Mouse (Mus musculus) heart, embryonic 10.5 days (tissue): ENCODE measurements around the gene Zfp503. TPM values are rescaled to one million over a fixed set of nuclear protein-coding genes. Genes with fewer than 3 reads are reported as not detected.

Source experiments
- DNase-seq: peaks from one replicate; pipeline ENCODE4 v3.0.0-alpha.2; 2017; ENCODE audit warnings: low spot score
- H3K27ac ChIP-seq: fragments of 300-500 bp; sonication (generic); 2 replicates; pipeline ENCODE4 v1.5.1; 2016; ENCODE audit warnings: mild to moderate bottlenecking
- H3K27me3 ChIP-seq: fragments of 300-500 bp; sonication (generic); 2 replicates; pipeline ENCODE4 v1.6.1; 2016; ENCODE audit warnings: mild to moderate bottlenecking; ENCODE audit not compliant: poor library complexity, insufficient read depth, severe bottlenecking
- H3K36me3 ChIP-seq: fragments of 300-500 bp; sonication (generic); 2 replicates; pipeline ENCODE4 v1.6.1; 2016; ENCODE audit warnings: mild to moderate bottlenecking, moderate library complexity
- H3K4me1 ChIP-seq: fragments of 300-500 bp; sonication (generic); 2 replicates; pipeline ENCODE4 v1.6.1; 2016; ENCODE audit warnings: mild to moderate bottlenecking
- H3K4me3 ChIP-seq: fragments of 300-500 bp; sonication (generic); 2 replicates; pipeline ENCODE4 v1.5.1; 2016; ENCODE audit warnings: mild to moderate bottlenecking, moderate library complexity
- H3K9me3 ChIP-seq: fragments of 300-500 bp; sonication (generic); 2 replicates; pipeline ENCODE4 v1.6.1; 2016; ENCODE audit warnings: mild to moderate bottlenecking, moderate library complexity
- WGBS: fragments of 180-500 bp; shearing (Covaris S2); methylation state at CpG from one replicate; pipeline ENCODE4 v1.1.7; 2016; 5-methylcytosine and 5-hydroxymethylcytosine counted together
- polyA plus RNA-seq: library from polyadenylated mRNA; unstranded; fragments of >200 nt; fragmentation: Nextera tagmentation; extraction: Ambion mirVana; gene quantifications from 2 replicates; pipeline ENCODE4 v1.2.1, GENCODE M21; 2016

Gene Zfp503
- polyA plus RNA-seq, 1 experiment from 2014 or later, result 13.4 TPM

- H3K9me3 ChIP-seq, result no peaks in the 10 kb centered on the region
- H3K27me3 ChIP-seq, result peaks cover 55% of the 10 kb centered on the region
- H3K4me1 ChIP-seq, result peaks cover 47% of the 10 kb centered on the region
- under 1% methylated on average over 25 of the region's 26 CpGs for WGBS
- peak overlapping the region; percentile 77 for H3K4me3 ChIP-seq
- no peak for DNase-seq
- H3K36me3 ChIP-seq, result peaks cover 10% of the 10 kb centered on the region; the same call in 1 of the 2 replicates
- H3K27ac ChIP-seq, result peak overlapping the region; percentile 88
Observed at GRCm38 (mm10) chr14:21988577-21989290, 667 bp downstream of the Zfp503 start.

- H3K9me3 ChIP-seq, result no peaks in the 10 kb centered on the region
- H3K27me3 ChIP-seq, result peaks cover 52% of the 10 kb centered on the region
- peak overlapping the region; percentile 77 for H3K4me3 ChIP-seq
- under 1% methylated on average over 74 of the region's 74 CpGs for WGBS
- DNase-seq, result peak; percentile 98
- H3K36me3 ChIP-seq, result peaks cover 10% of the 10 kb centered on the region; the same call in 1 of the 2 replicates
- peaks cover 49% of the 10 kb centered on the region for H3K4me1 ChIP-seq
- H3K27ac ChIP-seq, result peak overlapping the region; percentile 88
Observed at GRCm38 (mm10) chr14:21987660-21988576, 1.5 kb downstream of the Zfp503 start.

DNA sequence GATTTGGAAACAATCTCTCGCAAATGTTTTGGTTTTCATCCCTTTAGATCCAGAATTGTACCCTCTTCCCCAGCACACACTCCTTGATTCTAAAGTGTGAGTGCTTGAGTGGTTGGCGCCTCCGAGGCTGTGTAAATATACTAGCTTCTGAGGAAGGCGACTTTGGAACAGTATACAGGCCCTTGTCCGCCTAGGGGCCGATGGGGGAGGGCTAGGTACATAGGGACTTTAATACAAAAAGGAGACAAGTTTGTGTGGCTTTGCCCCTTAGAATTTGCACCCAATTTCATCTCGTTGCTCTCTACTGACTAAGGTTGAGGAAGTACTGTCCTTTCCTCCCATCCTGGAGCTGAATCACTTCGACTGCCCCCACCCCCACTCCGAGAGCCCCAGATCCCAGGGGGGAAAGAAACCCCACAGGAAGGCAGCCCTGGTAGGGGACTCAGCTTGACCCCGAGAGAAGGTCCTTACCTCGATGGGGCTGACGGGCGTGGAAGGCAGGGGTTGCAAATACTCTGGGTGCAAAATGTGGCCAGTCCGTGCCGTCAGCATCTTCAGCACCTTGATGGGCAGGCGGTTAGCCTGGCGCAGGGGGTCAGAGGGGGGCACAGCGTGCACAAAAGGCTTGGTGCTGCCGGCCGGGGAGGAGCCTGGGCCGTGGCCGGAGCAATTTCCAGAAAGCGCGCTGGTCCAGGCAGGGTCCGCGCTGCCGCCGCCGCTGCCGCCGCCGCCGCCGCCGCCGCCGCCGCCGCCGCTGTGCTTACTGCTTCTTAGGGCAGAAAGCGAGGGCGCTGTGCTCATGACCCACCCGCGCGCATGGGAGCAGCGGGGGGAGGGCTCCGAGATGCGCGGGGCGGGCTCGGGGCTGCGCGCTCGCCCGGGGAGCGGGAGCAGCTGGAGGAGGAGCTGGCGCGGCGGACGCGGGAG lies 2.4 kb downstream of the Zfp503 start:
- under 1% methylated on average over 61 of the region's 61 CpGs for WGBS

GRCm38 (mm10) chr14:21985981-21986732 lies 3.2 kb downstream of the Zfp503 start:
- Histone ChIP-seq H3K9me3 (no peaks in the 10 kb centered on the region), H3K27ac (peak overlapping the region; percentile 88), H3K4me1 (peaks cover 62% of the 10 kb centered on the region), H3K4me3 (peak overlapping the region; percentile 77), H3K36me3 (peaks cover 10% of the 10 kb centered on the region; the same call in 1 of the 2 replicates), H3K27me3 (peaks cover 50% of the 10 kb centered on the region)
- WGBS, result under 1% methylated on average over 62 of the region's 62 CpGs
- DNase-seq, result peak; percentile 91

More for the DNA sequence above, 2.4 kb downstream of the Zfp503 start:
- no peak for DNase-seq
- peaks cover 10% of the 10 kb centered on the region; the same call in 1 of the 2 replicates for H3K36me3 ChIP-seq
- H3K4me1 ChIP-seq, result peaks cover 59% of the 10 kb centered on the region
- H3K4me3 ChIP-seq, result peak overlapping the region; percentile 77
- H3K27me3 ChIP-seq, result peaks cover 53% of the 10 kb centered on the region
- peak overlapping the region; percentile 88 for H3K27ac ChIP-seq
- no peaks in the 10 kb centered on the region for H3K9me3 ChIP-seq

DNA sequence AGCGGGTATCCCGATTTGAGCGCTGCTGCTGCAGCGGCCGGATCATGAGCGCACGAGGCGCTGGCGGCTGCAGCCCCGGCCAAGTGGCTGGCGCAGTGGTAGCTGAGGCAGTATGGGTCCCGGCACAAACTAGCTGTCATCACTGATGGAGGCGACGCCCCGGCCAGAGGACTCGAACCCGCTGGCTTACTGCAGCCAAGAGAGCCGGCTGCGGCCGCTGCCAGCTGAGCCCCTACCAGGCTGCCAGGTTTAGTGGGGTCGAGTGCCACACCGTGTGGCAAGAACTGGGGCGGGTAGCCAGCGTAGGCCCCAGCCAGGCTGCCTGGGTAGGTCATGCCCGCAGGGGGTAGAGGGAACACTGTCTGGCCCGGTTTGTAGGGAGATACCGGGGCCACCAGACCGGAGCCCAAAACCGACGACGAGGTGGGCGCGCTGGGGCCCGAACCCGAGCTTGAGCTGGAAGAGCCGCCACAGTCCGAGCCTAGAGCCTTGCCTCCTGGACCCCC lies 3.9 kb downstream of the Zfp503 start:
- peak overlapping the region; percentile 77 for H3K4me3 ChIP-seq
- 1% methylated on average over 37 of the region's 37 CpGs for WGBS
- DNase-seq, result no peak
- H3K27ac ChIP-seq, result peak overlapping the region; percentile 88
- peaks cover 61% of the 10 kb centered on the region for H3K4me1 ChIP-seq
- peaks cover 53% of the 10 kb centered on the region for H3K27me3 ChIP-seq
- H3K9me3 ChIP-seq, result no peaks in the 10 kb centered on the region
- H3K36me3 ChIP-seq, result peaks cover 10% of the 10 kb centered on the region; the same call in 1 of the 2 replicates

- H3K27me3 ChIP-seq, result peaks cover 53% of the 10 kb centered on the region
- H3K4me1 ChIP-seq, result peaks cover 55% of the 10 kb centered on the region
Observed at GRCm38 (mm10) chr14:21984757-21985425, 4.5 kb downstream of the Zfp503 start.

GRCm38 (mm10) chr14:21983950-21984730 lies 5.3 kb downstream of the Zfp503 start:
- Histone ChIP-seq H3K36me3 (peaks cover 10% of the 10 kb centered on the region; the same call in 1 of the 2 replicates), H3K27me3 (peaks cover 46% of the 10 kb centered on the region), H3K27ac (peak overlapping the region; percentile 88), H3K4me3 (peak overlapping the region; percentile 77), H3K9me3 (no peaks in the 10 kb centered on the region), H3K4me1 (peaks cover 48% of the 10 kb centered on the region)
- DNase-seq, result no peak
- WGBS, result 7% methylated on average over 18 of the region's 18 CpGs

More at GRCm38 (mm10) chr14:21984757-21985425, 4.5 kb downstream of the Zfp503 start:
- peak overlapping the region; percentile 88 for H3K27ac ChIP-seq
- H3K9me3 ChIP-seq, result no peaks in the 10 kb centered on the region
- H3K4me3 ChIP-seq, result peak overlapping the region; percentile 77
- 1% methylated on average over 49 of the region's 49 CpGs for WGBS
- peaks cover 10% of the 10 kb centered on the region; the same call in 1 of the 2 replicates for H3K36me3 ChIP-seq
- peak; percentile 84 for DNase-seq

DNA sequence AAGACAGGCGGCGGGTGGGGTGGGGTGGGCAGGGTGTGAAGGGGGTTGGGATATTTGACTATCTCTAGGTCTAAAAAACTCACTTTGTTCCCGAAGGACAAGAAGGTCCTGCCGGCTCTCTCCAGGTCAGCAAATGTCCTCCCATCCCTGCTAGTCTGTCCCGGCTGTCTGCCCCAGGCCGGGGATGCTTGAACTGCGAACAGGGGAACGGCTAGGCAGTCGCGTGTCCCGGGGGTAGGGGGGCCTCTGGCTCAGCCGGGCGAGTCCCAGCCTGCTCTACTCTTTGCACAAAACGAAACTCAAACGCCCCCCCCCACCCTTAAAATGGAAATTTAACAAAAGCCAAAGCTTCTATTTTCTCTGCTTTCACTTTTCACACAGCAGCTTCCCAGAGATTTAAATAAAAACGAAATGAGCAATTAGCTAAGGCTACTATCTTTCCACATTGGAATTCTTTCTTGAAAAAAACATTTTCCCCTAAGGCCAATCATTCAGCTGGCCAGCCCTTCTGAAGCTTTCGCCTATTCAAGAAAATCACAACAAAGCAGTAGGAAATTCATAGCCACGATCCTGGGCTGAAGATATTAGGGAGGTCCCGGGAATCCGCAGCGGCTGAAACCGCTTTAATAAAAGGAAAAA lies 6.0 kb downstream of the Zfp503 start:
- peaks cover 41% of the 10 kb centered on the region for H3K4me1 ChIP-seq
- WGBS, result under 1% methylated on average over 22 of the region's 22 CpGs
- H3K4me3 ChIP-seq, result peak overlapping the region; percentile 77
- no peaks in the 10 kb centered on the region for H3K9me3 ChIP-seq
- H3K27me3 ChIP-seq, result peaks cover 45% of the 10 kb centered on the region
- H3K27ac ChIP-seq, result peak overlapping the region; percentile 80
- DNase-seq, result no peak
- peaks cover 10% of the 10 kb centered on the region; the same call in 1 of the 2 replicates for H3K36me3 ChIP-seq

DNA sequence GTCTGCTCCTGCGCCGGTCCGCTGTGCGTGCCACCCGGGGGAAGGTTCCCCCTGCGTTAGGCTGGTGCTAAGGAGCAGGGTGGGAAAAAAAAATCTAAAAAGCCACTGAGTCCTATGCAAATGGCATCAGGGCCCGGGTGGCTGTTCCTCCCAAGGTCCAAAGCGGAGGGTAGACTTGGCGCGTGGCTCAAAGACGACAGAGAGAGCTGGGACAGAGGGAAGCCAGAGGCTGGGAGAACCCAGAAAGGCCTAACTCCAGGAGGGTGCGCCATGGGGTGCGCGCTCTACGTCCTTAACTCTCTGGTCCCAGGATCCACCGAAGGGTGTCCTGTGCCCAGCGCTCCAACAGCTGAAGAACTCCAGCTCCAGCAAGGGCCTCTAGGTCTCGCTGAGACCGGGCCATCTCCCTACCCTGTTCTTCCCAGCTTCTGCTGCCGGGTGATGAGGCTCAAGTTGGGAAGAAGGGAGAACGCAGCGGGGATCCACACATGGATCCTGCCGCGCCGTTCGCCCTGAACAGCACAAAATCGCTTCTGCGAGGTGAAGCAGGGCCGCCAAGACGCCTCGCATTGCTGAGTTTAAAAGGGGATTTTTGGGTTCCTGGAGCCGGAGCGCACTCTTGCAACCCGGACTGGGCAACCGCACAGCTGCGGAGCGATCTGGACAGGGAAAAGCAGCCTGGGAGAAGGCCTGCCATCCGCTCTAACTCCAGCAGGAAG lies 6.7 kb downstream of the Zfp503 start:
- Histone ChIP-seq H3K27me3 (peaks cover 45% of the 10 kb centered on the region), H3K9me3 (no peaks in the 10 kb centered on the region), H3K4me1 (peaks cover 41% of the 10 kb centered on the region), H3K27ac (peak overlapping the region; percentile 80), H3K4me3 (peak overlapping the region; percentile 77), H3K36me3 (peaks cover 10% of the 10 kb centered on the region; the same call in 1 of the 2 replicates)
- DNase-seq, result peak; percentile 81
- 1% methylated on average over 38 of the region's 38 CpGs for WGBS
